Mouse (Mus musculus) layer of hippocampus, postnatal 10 days (tissue): Measurements from ENCODE around the gene Fgl2. TPM values are rescaled to one million over a fixed set of nuclear protein-coding genes. Genes with fewer than 3 reads are reported as not detected.

Source experiments
- total RNA-seq, 2 experiments: library from RNA; stranded (reverse); gene quantifications; 2 replicates each; pipeline ENCODE4 v1.2.3; 2021

Fgl2 gene
- total RNA-seq, 2 experiments from 2014 or later: 2.9 to 3.7 TPM

Other genes with a start within 250 kb of the Fgl2 start
- 10 to 100 TPM; 11.6 to 13.0 TPM for gene Gsap, start 186.4 kb upstream of the Fgl2 start, total RNA-seq
- under 1 TPM; 0.71 to 0.82 TPM for gene Ccdc146, start 52.0 kb downstream of the Fgl2 start, total RNA-seq
- gene Fam185a, start 52.3 kb downstream of the Fgl2 start, total RNA-seq: 10 to 100 TPM; 12.7 to 12.9 TPM
- 1 to 10 TPM; 1.2 to 1.3 TPM for gene Lrrc17, start 170.9 kb downstream of the Fgl2 start, total RNA-seq